Mouse (Mus musculus) colon, adult 2 months (tissue): Measurements from ENCODE around the gene Akr1c18. TPM values are rescaled to one million over a fixed set of nuclear protein-coding genes. Genes with fewer than 3 reads are reported as not detected.

Source experiments
- polyA plus RNA-seq: library from polyadenylated mRNA; depleted of rRNA; stranded (reverse); fragments of >200 nt; gene quantifications from 2 replicates; pipeline ENCODE4 v1.2.3, GENCODE M21; 2012; rRNA removed

The Akr1c18 gene
- polyA plus RNA-seq: not detected in 2 replicates

DNA sequence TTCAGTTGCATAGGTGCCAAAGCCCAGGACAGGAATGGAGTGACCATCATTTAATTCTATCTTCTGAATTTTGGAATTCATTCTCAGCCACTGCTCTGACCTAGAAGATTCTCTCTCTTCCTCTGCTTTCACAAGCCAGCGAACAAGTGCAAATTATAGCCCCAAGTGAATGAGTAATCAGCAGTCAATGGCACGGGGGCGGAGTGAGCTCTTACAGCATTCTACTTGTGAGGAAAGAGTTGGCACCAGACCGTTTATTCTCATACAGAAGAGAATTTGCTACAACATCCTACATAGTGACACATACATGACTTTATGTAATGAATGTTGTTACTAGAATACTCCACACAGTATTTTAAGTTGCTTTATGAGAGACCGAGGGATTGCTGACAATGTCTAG, at the start of gene Akr1c18:
Gene Akr1c18, minus strand, starts transcription at position 137 of the 400 bp plus-strand sequence.

GRCm38 (mm10) chr13:4190904-4191303, 40.5 kb upstream of the Akr1c18 start, which contains the start of gene Akr1c13:
Gene Akr1c13 (plus strand): TSS chr13:4191150.

Other genes with a start within 250 kb of the Akr1c18 start
- 44.2 and 47.6 TPM in 2 replicates for gene Net1, start 232.4 kb downstream of the Akr1c18 start, polyA plus RNA-seq
- gene Tubal3, start 232.4 kb downstream of the Akr1c18 start, polyA plus RNA-seq: 7.3 and 7.5 TPM in 2 replicates
- 0.07 TPM in 1 of 2 replicates, not detected in the other for gene Ucn3, start 205.3 kb downstream of the Akr1c18 start, polyA plus RNA-seq
- 6.6 and 11.7 TPM in 2 replicates for gene Akr1c14, start 101.6 kb downstream of the Akr1c18 start, polyA plus RNA-seq
- gene Akr1c13, start 40.5 kb upstream of the Akr1c18 start, polyA plus RNA-seq: 22.2 and 30.8 TPM in 2 replicates
- gene Akr1c19, start 78.0 kb upstream of the Akr1c18 start, polyA plus RNA-seq: 15.9 and 16.9 TPM in 2 replicates
- 14.2 and 20.4 TPM in 2 replicates for gene Akr1c12, start 128.8 kb upstream of the Akr1c18 start, polyA plus RNA-seq